Mouse (Mus musculus) heart, embryonic 11.5 days (tissue): ENCODE results near the gene Npm1. TPM values are rescaled to one million over a fixed set of nuclear protein-coding genes. Genes with fewer than 3 reads are reported as not detected.

Source experiments
- ATAC-seq: fragments of 200-750 bp; cut with Nextera tagmentation; replicated peaks from 2 replicates; pipeline ENCODE4 v1.8.0; 2017; ENCODE audit warnings: moderate library complexity; ENCODE audit not compliant: insufficient number of reproducible peaks, low FRiP score, low TSS enrichment
- H3K27ac ChIP-seq: fragments of 300-500 bp; sonication (generic); 2 replicates; pipeline ENCODE4 v1.5.1; 2014; ENCODE audit warnings: mild to moderate bottlenecking, low read depth, low read length
- H3K27me3 ChIP-seq: fragments of 300-500 bp; sonication (generic); 2 replicates; pipeline ENCODE4 v1.6.1; 2014; ENCODE audit warnings: mild to moderate bottlenecking, low read length, mixed read lengths; ENCODE audit not compliant: control insufficient read depth, insufficient read depth
- H3K36me3 ChIP-seq: fragments of 300-500 bp; sonication (generic); 2 replicates; pipeline ENCODE4 v1.6.1; 2014; ENCODE audit warnings: mild to moderate bottlenecking, low read length, moderate library complexity, mixed read lengths; ENCODE audit not compliant: control insufficient read depth, insufficient read depth
- H3K4me1 ChIP-seq: fragments of 300-500 bp; sonication (generic); 2 replicates; pipeline ENCODE4 v1.6.1; 2014; ENCODE audit warnings: low read length; ENCODE audit not compliant: control insufficient read depth, insufficient read depth
- H3K4me2 ChIP-seq: fragments of 300-500 bp; sonication (generic); 2 replicates; pipeline ENCODE4 v1.6.1; 2014; ENCODE audit warnings: mild to moderate bottlenecking, moderate library complexity
- H3K4me3 ChIP-seq: fragments of 300-500 bp; sonication (generic); 2 replicates; pipeline ENCODE4 v1.5.1; 2014; ENCODE audit warnings: low read depth, low read length
- H3K9ac ChIP-seq: fragments of 300-500 bp; sonication (generic); 2 replicates; pipeline ENCODE4 v1.6.1; 2014; ENCODE audit warnings: mild to moderate bottlenecking, low read depth, low read length, moderate library complexity
- H3K9me3 ChIP-seq: fragments of 300-500 bp; sonication (generic); replicated peaks from 2 replicates; pipeline ENCODE4 v1.6.1; 2016; ENCODE audit warnings: low read length; ENCODE audit not compliant: control insufficient read depth
- WGBS: fragments of 180-500 bp; shearing (Covaris S2); extraction: QIAGEN DNeasy Blood & Tissue Kit; methylation state at CpG from one replicate; pipeline ENCODE4 v1.1.7; 2014; ENCODE audit not compliant: insufficient replicate concordance; 5-methylcytosine and 5-hydroxymethylcytosine counted together
- polyA plus RNA-seq: library from polyadenylated mRNA; unstranded; fragments of >200 nt; fragmentation: Nextera tagmentation; extraction: Ambion mirVana; gene quantifications from 2 replicates; pipeline ENCODE4 v1.2.1, GENCODE M21; 2014

The Npm1 gene
- 632 and 689 TPM in 2 replicates for polyA plus RNA-seq

GRCm38 (mm10) chr11:33162998-33163506, at the start of gene Npm1:
Gene Npm1, minus strand, starts transcription at chr11:33163206.
- Histone ChIP-seq H3K9ac (peak within 1 kb of the TSS; percentile 97), H3K9me3 (no peaks in the 10 kb centered on the region), H3K36me3 (peaks cover 9% of the 10 kb centered on the region; the same call in 1 of the 2 replicates), H3K27ac (peak within 1 kb of the TSS; percentile 96), H3K4me1 (peaks cover 7% of the 10 kb centered on the region; the same call in 1 of the 2 replicates), H3K27me3 (no peaks in the 10 kb centered on the region), H3K4me3 (peak within 1 kb of the TSS; percentile 97), H3K4me2 (peak within 1 kb of the TSS; percentile 78)
- ATAC-seq = peak; percentile 95
- 3% methylated on average over 49 of the region's 49 CpGs for WGBS

GRCm38 (mm10) chr11:33207411-33207810, 44.4 kb upstream of the Npm1 start:
- WGBS = 75% methylated on average over 2 of the region's 2 CpGs
- peaks cover 9% of the 10 kb centered on the region; the same call in 1 of the 2 replicates for H3K4me1 ChIP-seq
- no peaks in the 10 kb centered on the region for H3K36me3 ChIP-seq
- H3K9ac ChIP-seq = no peak overlapping the region
- no peak overlapping the region for H3K27ac ChIP-seq
- H3K4me3 ChIP-seq = no peak overlapping the region
- no peaks in the 10 kb centered on the region for H3K9me3 ChIP-seq
- ATAC-seq = no peak
- H3K4me2 ChIP-seq = no peak overlapping the region
- peaks cover 60% of the 10 kb centered on the region for H3K27me3 ChIP-seq

- Histone ChIP-seq H3K27me3 (peaks cover 85% of the 10 kb centered on the region), H3K9ac (no peak overlapping the region), H3K4me1 (peaks cover 20% of the 10 kb centered on the region), H3K9me3 (no peaks in the 10 kb centered on the region), H3K36me3 (no peaks in the 10 kb centered on the region), H3K4me2 (no peak overlapping the region), H3K27ac (no peak overlapping the region), H3K4me3 (no peak overlapping the region)
- WGBS = 13% methylated on average over 3 of the region's 3 CpGs
- ATAC-seq = no peak
Observed at GRCm38 (mm10) chr11:33204966-33205365, 42.0 kb upstream of the Npm1 start.

- 2% methylated on average over 18 of the region's 18 CpGs for WGBS
Observed at GRCm38 (mm10) chr11:33204329-33204705, 41.3 kb upstream of the Npm1 start.

GRCm38 (mm10) chr11:33203383-33204328, 40.6 kb upstream of the Npm1 start, which contains the start of gene Tlx3:
Gene Tlx3, minus strand, starts transcription at chr11:33203589.
- no peak for ATAC-seq
- H3K4me2 ChIP-seq = peak within 1 kb of the TSS; percentile 58

More at GRCm38 (mm10) chr11:33204329-33204705, 41.3 kb upstream of the Npm1 start:
- H3K9ac ChIP-seq = no peak overlapping the region
- H3K36me3 ChIP-seq = no peaks in the 10 kb centered on the region
- H3K27ac ChIP-seq = no peak overlapping the region
- H3K9me3 ChIP-seq = no peaks in the 10 kb centered on the region
- peak overlapping the region; percentile 28; the same call in 1 of the 2 replicates for H3K4me3 ChIP-seq
- peaks cover 20% of the 10 kb centered on the region for H3K4me1 ChIP-seq
- H3K27me3 ChIP-seq = peaks cover 87% of the 10 kb centered on the region
- no peak for ATAC-seq
- peak overlapping the region; percentile 58; the same call in 1 of the 2 replicates for H3K4me2 ChIP-seq

GRCm38 (mm10) chr11:33202972-33203371, 40.0 kb upstream of the Npm1 start:
- no peaks in the 10 kb centered on the region for H3K36me3 ChIP-seq
- H3K4me2 ChIP-seq = peak overlapping the region; percentile 58
- peaks cover 94% of the 10 kb centered on the region for H3K27me3 ChIP-seq
- H3K4me3 ChIP-seq = peak overlapping the region; percentile 28
- peaks cover 20% of the 10 kb centered on the region for H3K4me1 ChIP-seq
- H3K9ac ChIP-seq = no peak overlapping the region
- 2% methylated on average over 46 of the region's 47 CpGs for WGBS
- no peak for ATAC-seq
- no peak overlapping the region for H3K27ac ChIP-seq
- no peaks in the 10 kb centered on the region for H3K9me3 ChIP-seq

More at GRCm38 (mm10) chr11:33203383-33204328, 40.6 kb upstream of the Npm1 start, which contains the start of gene Tlx3:
- Histone ChIP-seq H3K4me1 (peaks cover 20% of the 10 kb centered on the region), H3K4me3 (peak within 1 kb of the TSS; percentile 28), H3K36me3 (no peaks in the 10 kb centered on the region), H3K27me3 (peaks cover 94% of the 10 kb centered on the region), H3K9me3 (no peaks in the 10 kb centered on the region), H3K9ac (no peak within 1 kb of the TSS), H3K27ac (no peak within 1 kb of the TSS)
- WGBS = under 1% methylated on average over 81 of the region's 81 CpGs

- 2% methylated on average over 33 of the region's 37 CpGs for WGBS
- no peak overlapping the region for H3K4me3 ChIP-seq
- H3K4me2 ChIP-seq = no peak overlapping the region
Observed at GRCm38 (mm10) chr11:33202296-33202695, 39.3 kb upstream of the Npm1 start.

GRCm38 (mm10) chr11:33201626-33202010, 38.6 kb upstream of the Npm1 start:
- H3K27me3 ChIP-seq = peaks cover 94% of the 10 kb centered on the region
- H3K4me3 ChIP-seq = peak overlapping the region; percentile 30; the same call in 1 of the 2 replicates
- no peaks in the 10 kb centered on the region for H3K36me3 ChIP-seq
- no peak overlapping the region for H3K27ac ChIP-seq
- H3K4me2 ChIP-seq = peak overlapping the region; percentile 61
- H3K4me1 ChIP-seq = peaks cover 20% of the 10 kb centered on the region
- H3K9me3 ChIP-seq = peaks cover 3% of the 10 kb centered on the region; the same call in 1 of the 2 replicates
- no peak overlapping the region for H3K9ac ChIP-seq
- 4% methylated on average over 19 of the region's 19 CpGs for WGBS
- ATAC-seq = no peak

More at GRCm38 (mm10) chr11:33202296-33202695, 39.3 kb upstream of the Npm1 start:
- Histone ChIP-seq H3K36me3 (no peaks in the 10 kb centered on the region), H3K9ac (no peak overlapping the region), H3K27me3 (peaks cover 94% of the 10 kb centered on the region), H3K9me3 (0 out of 2 replicates have a peak, but pooled peaks cover 3% of the 10 kb centered on the region), H3K27ac (no peak overlapping the region), H3K4me1 (peaks cover 20% of the 10 kb centered on the region)
- ATAC-seq = no peak
